Mouse (Mus musculus) embryonic fibroblast, embryonic 13.5 days (primary cell): ENCODE measurements around the gene Gpn2.

ENCODE experiments used
- CTCF ChIP-seq: IDR thresholded peaks from 2 replicates; pipeline ENCODE4 v1.5.1; 2011; ENCODE audit warnings: mild to moderate bottlenecking, control low read depth, low read length, moderate library complexity, borderline replicate concordance; ENCODE audit not compliant: insufficient read depth
- POLR2A ChIP-seq: IDR thresholded peaks from 2 replicates; pipeline ENCODE4 v1.6.1; 2011; ENCODE audit warnings: low read depth, mild to moderate bottlenecking, control low read depth, low read length, moderate library complexity

GRCm38 (mm10) chr4:133624830-133625229 lies 40.7 kb downstream of the Gpn2 start:
- TF ChIP-seq POLR2A (no peak), CTCF (no peak)
